Mouse (Mus musculus) lung, embryonic 15.5 days (tissue): ENCODE results near the gene Arl14ep. TPM values are rescaled to one million over a fixed set of nuclear protein-coding genes. Genes with fewer than 3 reads are reported as not detected.
"Not testable (repeated sequence)": the region's sequence is repeated elsewhere in the genome, so short reads cannot be mapped to it uniquely, and the experiment has no call there.

Source experiments
- ATAC-seq: fragments of 200-750 bp; cut with Nextera tagmentation; 2 replicates; pipeline ENCODE4 v1.8.0; 2017; ENCODE audit warnings: moderate number of reproducible peaks, borderline replicate concordance; ENCODE audit not compliant: low FRiP score, low TSS enrichment; ENCODE audit errors: extremely low read depth
- H3K27ac ChIP-seq: fragments of 300-500 bp; sonication (generic); 2 replicates; pipeline ENCODE4 v1.5.1; 2015; ENCODE audit warnings: moderate library complexity, mild to moderate bottlenecking, inconsistent platforms
- H3K27me3 ChIP-seq: fragments of 300-500 bp; sonication (generic); 2 replicates; pipeline ENCODE4 v1.6.1; 2015; ENCODE audit warnings: inconsistent platforms
- H3K36me3 ChIP-seq: fragments of 300-500 bp; sonication (generic); 2 replicates; pipeline ENCODE4 v1.6.1; 2015; ENCODE audit warnings: inconsistent platforms
- H3K4me1 ChIP-seq: fragments of 300-500 bp; sonication (generic); 2 replicates; pipeline ENCODE4 v1.6.1; 2015; ENCODE audit warnings: inconsistent platforms
- H3K4me2 ChIP-seq: fragments of 300-500 bp; sonication (generic); 2 replicates; pipeline ENCODE4 v1.6.1; 2015; ENCODE audit warnings: inconsistent platforms, mild to moderate bottlenecking, moderate library complexity
- H3K4me3 ChIP-seq: fragments of 300-500 bp; sonication (generic); 2 replicates; pipeline ENCODE4 v1.5.1; 2015; ENCODE audit warnings: mild to moderate bottlenecking, inconsistent platforms
- H3K9ac ChIP-seq: fragments of 300-500 bp; sonication (generic); 2 replicates; pipeline ENCODE4 v1.6.1; 2015; ENCODE audit warnings: inconsistent platforms
- H3K9me3 ChIP-seq: fragments of 300-500 bp; sonication (generic); 2 replicates; pipeline ENCODE4 v1.6.1; 2016; ENCODE audit warnings: inconsistent platforms
- WGBS: fragments of 180-500 bp; shearing (Covaris S2); methylation state at CpG from one replicate; pipeline ENCODE4 v1.1.7; 2015; 5-methylcytosine and 5-hydroxymethylcytosine counted together
- polyA plus RNA-seq: library from polyadenylated mRNA; unstranded; fragments of >200 nt; fragmentation: Nextera tagmentation; extraction: Ambion mirVana; gene quantifications from 2 replicates; pipeline ENCODE4 v1.2.1, GENCODE M21; 2015

Arl14ep gene
- polyA plus RNA-seq, result 39.5 and 40.5 TPM in 2 replicates

DNA sequence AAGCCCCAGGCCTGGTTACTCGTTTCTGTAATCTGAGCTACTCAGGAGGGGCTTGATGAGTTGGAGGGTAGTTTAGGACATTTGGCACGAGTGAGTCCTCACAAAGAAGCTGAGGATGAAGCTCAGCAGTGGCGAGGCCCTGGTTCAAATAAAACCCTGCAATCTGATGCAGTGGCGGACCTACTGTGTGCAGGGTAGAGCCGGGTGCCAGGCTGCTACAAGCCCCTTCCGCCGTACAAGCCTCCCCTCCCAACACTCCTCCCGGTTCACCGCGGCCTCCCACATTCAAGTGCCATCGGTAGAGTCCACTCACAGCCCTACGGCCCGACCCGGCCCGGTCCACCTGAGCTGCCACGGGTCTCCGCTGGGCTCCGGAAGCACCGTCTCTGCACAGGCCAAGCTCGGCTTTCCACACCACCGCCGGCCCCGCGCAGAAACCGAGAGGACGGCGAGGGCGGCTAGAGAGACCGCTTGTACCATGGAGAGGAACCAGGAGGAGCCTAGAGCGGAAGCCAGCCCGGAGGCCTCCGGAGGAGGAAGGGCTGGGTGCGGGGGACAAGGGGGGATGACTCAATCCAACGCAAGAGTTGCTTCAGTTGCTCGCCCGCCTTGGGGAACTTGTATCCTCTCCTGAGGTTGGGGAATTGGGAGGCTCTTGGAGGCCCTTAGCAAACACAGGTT lies at the start of gene Arl14ep:
TSS of gene Arl14ep (minus strand) at position 466 of the 681 bp plus-strand sequence.
- H3K4me1 ChIP-seq, result peaks cover 6% of the 10 kb centered on the region; the same call in 1 of the 2 replicates
- H3K4me3 ChIP-seq, result peak within 1 kb of the TSS; percentile 89
- under 1% methylated on average over 36 of the region's 36 CpGs for WGBS
- H3K4me2 ChIP-seq, result peak within 1 kb of the TSS; percentile 79
- peak within 1 kb of the TSS; percentile 94 for H3K9ac ChIP-seq
- H3K9me3 ChIP-seq, result no peaks in the 10 kb centered on the region
- no peaks in the 10 kb centered on the region for H3K27me3 ChIP-seq
- ATAC-seq, result peak; percentile 98
- H3K36me3 ChIP-seq, result no peaks in the 10 kb centered on the region
- H3K27ac ChIP-seq, result peak within 1 kb of the TSS; percentile 26

DNA sequence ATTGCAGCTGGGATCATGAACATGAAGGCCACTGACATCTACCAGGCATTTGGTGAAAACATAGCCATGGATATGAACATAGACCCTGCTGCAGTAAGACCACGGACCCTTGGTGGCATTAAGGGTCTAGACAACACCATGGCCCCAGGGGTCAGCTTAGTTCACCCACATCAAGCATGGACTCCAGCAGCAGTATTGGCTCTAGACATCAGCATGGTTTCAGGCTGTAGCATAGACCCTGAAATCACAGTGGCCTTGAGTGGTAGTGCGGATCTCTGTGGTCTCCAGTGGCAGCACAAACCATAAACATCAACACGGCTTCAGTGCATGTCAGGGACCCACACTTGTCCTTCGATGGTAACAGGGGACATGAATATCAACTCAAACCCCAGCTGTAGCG lies 48.5 kb upstream of the Arl14ep start:
- H3K4me2 ChIP-seq, result no peak overlapping the region
- no peak overlapping the region for H3K4me3 ChIP-seq
- H3K27me3 ChIP-seq, result no peaks in the 10 kb centered on the region
- 86% methylated on average over 5 of the region's 5 CpGs for WGBS
- H3K27ac ChIP-seq, result no peak overlapping the region
- ATAC-seq, result no peak
- no peaks in the 10 kb centered on the region for H3K4me1 ChIP-seq
- H3K9me3 ChIP-seq, result no peaks in the 10 kb centered on the region
- no peaks in the 10 kb centered on the region for H3K36me3 ChIP-seq
- H3K9ac ChIP-seq, result no peak overlapping the region

DNA sequence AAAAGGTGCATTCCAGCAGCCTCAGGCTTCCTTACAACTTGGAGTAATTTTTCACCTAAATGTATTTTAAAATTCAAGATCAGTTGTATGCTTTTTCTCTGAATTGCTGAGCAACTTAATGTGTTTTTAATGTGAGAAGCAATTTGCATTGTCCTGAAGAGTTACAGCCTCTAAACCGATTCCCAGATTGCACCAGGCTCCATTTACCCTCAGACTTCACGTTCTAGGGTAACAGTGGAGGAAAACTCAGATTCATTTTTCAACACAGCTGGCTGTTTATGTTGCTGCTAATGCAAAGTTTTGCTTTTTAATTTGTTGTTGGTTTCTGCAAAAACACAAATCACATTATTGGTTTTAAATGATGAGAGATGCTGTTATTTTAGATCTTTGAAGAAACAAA lies 45.1 kb upstream of the Arl14ep start:
- Histone ChIP-seq H3K9ac (no peak overlapping the region), H3K4me3 (no peak overlapping the region), H3K36me3 (no peaks in the 10 kb centered on the region), H3K27ac (no peak overlapping the region), H3K27me3 (no peaks in the 10 kb centered on the region), H3K9me3 (no peaks in the 10 kb centered on the region), H3K4me1 (no peaks in the 10 kb centered on the region), H3K4me2 (no peak overlapping the region)
- WGBS, result 41% methylated on average over 2 of the region's 2 CpGs
- ATAC-seq, result no peak

DNA sequence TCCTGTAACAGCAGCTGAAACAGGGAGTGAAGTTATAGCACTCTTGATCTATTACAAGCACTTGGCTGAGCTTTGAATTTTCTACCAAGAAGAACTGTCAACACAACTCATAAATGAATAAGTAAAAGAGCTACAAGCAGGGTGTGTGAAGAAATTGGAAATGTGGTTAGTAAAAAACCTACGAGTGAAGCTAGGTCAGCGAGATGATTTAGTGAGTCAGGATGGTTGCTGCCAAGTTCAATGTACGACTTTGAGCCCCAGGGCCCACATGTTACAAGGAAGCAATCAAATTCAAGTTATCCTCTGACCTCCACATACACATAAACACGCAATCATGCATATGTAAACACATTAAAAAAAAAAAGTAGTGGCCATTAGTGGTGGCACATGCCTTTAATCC lies 38.9 kb upstream of the Arl14ep start:
- WGBS, result 69% methylated on average over 4 of the region's 4 CpGs
- Histone ChIP-seq H3K27ac (no peak overlapping the region), H3K36me3 (no peaks in the 10 kb centered on the region), H3K9me3 (no peaks in the 10 kb centered on the region), H3K9ac (no peak overlapping the region), H3K4me2 (no peak overlapping the region), H3K4me3 (no peak overlapping the region), H3K27me3 (no peaks in the 10 kb centered on the region), H3K4me1 (no peaks in the 10 kb centered on the region)
- no peak for ATAC-seq

DNA sequence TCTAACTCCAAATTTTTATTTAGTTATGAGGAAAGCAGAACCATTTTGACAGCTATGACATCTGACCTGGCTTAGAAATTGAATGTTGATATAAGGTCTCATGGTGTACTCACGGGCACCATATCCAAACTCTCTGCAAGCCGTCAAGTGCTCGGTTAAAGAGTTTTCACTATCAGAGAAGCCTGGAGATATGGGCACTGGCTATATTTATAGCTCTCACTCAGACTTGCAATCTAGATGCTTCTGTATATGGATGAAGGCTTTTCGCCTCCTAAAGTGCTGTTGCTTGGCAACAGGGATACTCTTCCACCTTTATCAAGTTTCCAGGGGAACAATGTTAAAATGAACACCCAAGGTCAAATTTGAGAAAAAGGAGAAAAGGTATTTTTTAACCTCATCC lies 38.1 kb upstream of the Arl14ep start:
- ATAC-seq, result no peak
- no peak overlapping the region for H3K4me3 ChIP-seq
- H3K4me2 ChIP-seq, result no peak overlapping the region
- H3K4me1 ChIP-seq, result no peaks in the 10 kb centered on the region
- H3K36me3 ChIP-seq, result no peaks in the 10 kb centered on the region
- no peaks in the 10 kb centered on the region for H3K9me3 ChIP-seq
- H3K27me3 ChIP-seq, result no peaks in the 10 kb centered on the region
- 50% methylated on average over 4 of the region's 4 CpGs for WGBS
- no peak overlapping the region for H3K27ac ChIP-seq
- H3K9ac ChIP-seq, result no peak overlapping the region

DNA sequence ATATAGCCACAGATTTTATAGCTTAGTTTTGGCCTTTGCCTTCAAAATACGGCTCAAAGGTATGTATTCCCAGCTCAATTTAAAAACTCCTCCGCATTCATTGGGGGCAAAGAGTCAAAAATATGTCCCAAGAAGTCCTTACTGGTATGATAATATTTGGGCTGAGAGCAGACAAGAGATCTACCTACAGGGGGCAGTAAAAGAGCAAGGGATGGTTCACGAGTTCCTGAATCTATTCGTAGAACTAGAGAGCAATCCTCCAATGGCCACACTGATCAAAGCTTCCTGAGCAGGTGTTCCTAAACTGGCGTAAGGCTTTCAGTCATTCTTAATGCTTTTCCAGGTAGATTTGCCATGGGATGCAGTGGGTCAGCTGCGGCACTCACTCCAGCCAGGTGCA lies 35.9 kb upstream of the Arl14ep start:
- Histone ChIP-seq H3K27me3 (no peaks in the 10 kb centered on the region), H3K4me1 (no peaks in the 10 kb centered on the region), H3K4me3 (no peak overlapping the region), H3K36me3 (no peaks in the 10 kb centered on the region), H3K4me2 (no peak overlapping the region), H3K27ac (no peak overlapping the region), H3K9me3 (no peaks in the 10 kb centered on the region), H3K9ac (no peak overlapping the region)
- ATAC-seq, result no peak
- WGBS, result 74% methylated on average over 6 of the region's 6 CpGs

DNA sequence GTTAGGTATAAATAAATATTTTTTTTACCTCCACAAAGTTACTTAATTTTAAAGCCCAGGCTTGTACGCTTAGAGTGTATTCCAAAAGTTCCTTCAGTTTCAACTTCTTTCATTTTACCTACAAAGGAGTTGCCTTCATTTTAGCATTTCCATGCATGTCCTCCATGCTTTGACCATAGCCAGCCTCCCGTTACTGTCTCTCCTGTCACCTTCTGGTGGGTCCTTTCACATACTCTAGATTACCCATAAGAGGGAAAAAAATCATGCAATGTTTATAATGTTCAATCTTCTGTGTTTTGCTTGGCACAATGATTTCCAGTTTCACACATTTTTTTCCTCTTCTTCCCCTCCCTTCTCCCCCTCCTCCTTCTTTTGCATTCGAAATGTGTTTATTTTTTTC lies 32.2 kb upstream of the Arl14ep start:
- Histone ChIP-seq H3K4me3 (no peak overlapping the region), H3K4me1 (no peaks in the 10 kb centered on the region), H3K27ac (no peak overlapping the region), H3K4me2 (no peak overlapping the region), H3K36me3 (no peaks in the 10 kb centered on the region), H3K9ac (no peak overlapping the region), H3K27me3 (no peaks in the 10 kb centered on the region), H3K9me3 (no peaks in the 10 kb centered on the region)
- 62% methylated on average over 3 of the region's 3 CpGs for whole genome bisulfite sequencing
- no peak for ATAC-seq

DNA sequence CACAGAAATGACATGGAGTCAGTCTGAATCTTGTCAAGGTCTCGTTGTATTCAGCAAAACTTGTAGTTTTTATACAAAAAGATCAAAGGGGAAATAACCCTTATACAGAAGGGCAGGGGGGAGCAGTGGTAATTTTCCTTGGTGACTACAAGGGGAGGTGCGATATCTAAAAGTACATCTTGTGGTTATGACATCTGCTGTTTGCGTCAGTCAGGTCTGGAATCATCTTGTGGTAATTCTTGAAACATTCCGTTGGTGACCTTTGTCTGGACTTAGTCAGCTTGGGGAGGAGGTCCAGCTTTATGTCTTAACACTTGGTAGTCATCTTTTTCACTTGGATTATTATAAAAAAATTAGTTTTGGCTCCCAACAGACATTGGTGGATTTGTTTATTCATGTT lies 31.7 kb upstream of the Arl14ep start:
- H3K36me3 ChIP-seq, H3K4me3 ChIP-seq: not testable (repeated sequence)
- WGBS, result 64% methylated on average over 4 of the region's 4 CpGs

DNA sequence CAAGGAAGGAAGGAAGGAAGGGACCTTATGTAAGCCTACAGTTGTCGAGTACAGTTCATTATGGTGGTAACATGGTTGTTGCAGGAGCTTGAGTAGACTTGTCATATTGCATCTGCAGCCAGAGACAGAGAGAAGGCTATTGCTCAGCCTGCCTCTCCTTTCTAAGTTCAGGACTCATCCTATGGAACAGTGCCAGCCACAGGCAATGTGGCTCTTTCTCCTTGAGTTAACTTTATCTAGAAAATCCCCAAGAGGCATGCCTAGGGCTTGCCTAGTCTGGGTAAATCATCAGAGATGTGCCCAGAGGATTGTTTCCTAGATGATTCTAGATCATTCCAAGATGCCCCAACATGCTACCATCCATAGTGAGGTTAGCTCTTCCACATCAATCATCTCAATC lies 17.0 kb upstream of the Arl14ep start:
- WGBS, result 48% methylated on average over 1 of the region's 1 CpGs
- Histone ChIP-seq H3K9me3 (no peaks in the 10 kb centered on the region), H3K27ac (no peak overlapping the region), H3K4me2 (no peak overlapping the region), H3K36me3 (no peaks in the 10 kb centered on the region), H3K4me3 (no peak overlapping the region), H3K27me3 (no peaks in the 10 kb centered on the region), H3K4me1 (no peaks in the 10 kb centered on the region), H3K9ac (no peak overlapping the region)
- ATAC-seq, result no peak

More for the DNA sequence above, 31.7 kb upstream of the Arl14ep start:
- ATAC-seq, H3K9me3 ChIP-seq, H3K9ac ChIP-seq, H3K27ac ChIP-seq, H3K27me3 ChIP-seq, H3K4me1 ChIP-seq, H3K4me2 ChIP-seq: not testable (repeated sequence)

DNA sequence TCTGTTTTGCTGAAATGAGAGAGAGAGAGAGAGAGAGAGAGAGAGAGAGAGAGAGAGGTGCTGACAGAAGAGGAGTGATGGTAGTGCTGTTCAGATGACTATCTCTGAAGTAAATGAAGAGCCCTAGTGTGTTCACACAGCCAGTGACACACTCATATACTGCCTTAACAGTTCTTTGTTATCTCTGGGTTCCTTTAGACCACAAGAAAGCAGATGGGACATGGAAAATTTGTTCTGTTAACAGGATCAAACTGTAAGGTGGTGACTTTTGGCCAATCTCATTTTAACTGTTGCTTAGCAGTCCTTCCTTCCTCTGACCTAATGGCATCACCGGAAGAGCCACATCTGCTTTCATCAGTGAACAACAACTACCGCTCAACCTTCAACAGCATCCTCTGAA lies 10.7 kb upstream of the Arl14ep start:
- no peak for ATAC-seq
- Histone ChIP-seq H3K4me2 (no peak overlapping the region), H3K36me3 (no peaks in the 10 kb centered on the region), H3K4me1 (no peaks in the 10 kb centered on the region), H3K9ac (no peak overlapping the region), H3K9me3 (no peaks in the 10 kb centered on the region), H3K4me3 (no peak overlapping the region), H3K27me3 (no peaks in the 10 kb centered on the region), H3K27ac (no peak overlapping the region)
- 83% methylated on average over 2 of the region's 2 CpGs for WGBS

DNA sequence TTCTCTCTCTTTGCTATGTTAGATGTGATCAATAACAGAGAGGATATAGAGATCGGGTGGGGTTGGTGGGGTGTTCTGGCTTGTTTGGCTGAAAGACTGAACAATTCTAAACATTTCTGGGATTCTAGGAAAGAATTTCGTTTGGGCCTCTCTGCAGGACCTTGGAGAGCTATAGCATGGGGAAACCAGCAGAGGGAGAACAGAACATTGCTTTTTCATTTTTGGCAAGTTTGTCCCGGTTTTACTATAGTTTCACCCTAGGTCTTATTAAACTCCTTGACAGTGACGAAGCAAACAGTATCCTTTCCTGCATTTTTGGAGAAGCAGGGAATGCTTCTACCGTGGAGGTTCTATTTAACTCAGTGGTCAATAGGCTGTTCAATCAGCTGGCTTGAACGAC lies 8.3 kb upstream of the Arl14ep start:
- 36% methylated on average over 6 of the region's 6 CpGs for WGBS

DNA sequence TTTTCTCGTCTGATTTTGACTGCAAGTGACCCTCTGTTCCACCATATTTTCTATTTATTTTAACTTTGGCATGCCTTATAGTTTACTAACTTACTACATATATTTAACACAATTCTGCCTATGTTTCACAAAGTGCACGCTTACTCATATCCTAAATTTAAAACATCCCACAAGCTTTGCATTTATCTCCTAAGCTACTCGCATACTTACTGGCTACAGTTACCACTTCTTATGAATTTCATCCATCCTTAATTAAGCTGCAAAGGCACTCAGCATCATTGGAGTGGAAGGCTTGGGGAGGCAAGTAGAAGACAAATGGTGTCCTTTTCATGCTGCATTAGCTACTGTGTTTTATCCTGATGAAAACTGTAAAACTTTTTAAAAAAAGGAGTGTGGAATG lies 2.2 kb upstream of the Arl14ep start:
- ATAC-seq, result no peak
- H3K27ac ChIP-seq, result no peak overlapping the region
- no peak overlapping the region for H3K4me3 ChIP-seq
- no peak overlapping the region for H3K4me2 ChIP-seq
- H3K9me3 ChIP-seq, result no peaks in the 10 kb centered on the region
- peaks cover 6% of the 10 kb centered on the region; the same call in 1 of the 2 replicates for H3K4me1 ChIP-seq
- no peaks in the 10 kb centered on the region for H3K36me3 ChIP-seq
- H3K9ac ChIP-seq, result no peak overlapping the region
- no peaks in the 10 kb centered on the region for H3K27me3 ChIP-seq
- WGBS, result 82% methylated on average over 3 of the region's 3 CpGs

More for the DNA sequence above, 8.3 kb upstream of the Arl14ep start:
- Histone ChIP-seq H3K27me3 (no peaks in the 10 kb centered on the region), H3K4me1 (no peaks in the 10 kb centered on the region), H3K9me3 (no peaks in the 10 kb centered on the region), H3K4me3 (no peak overlapping the region), H3K36me3 (no peaks in the 10 kb centered on the region), H3K9ac (no peak overlapping the region), H3K27ac (no peak overlapping the region), H3K4me2 (no peak overlapping the region)
- ATAC-seq, result no peak
